In genomic region chr10:94860870-94861269, GRCm38 (mm10) we compare ENCODE assay signal across 19 mouse cellular contexts.
"Had no signal": no experiment of that assay in that cellular context is flagged by ENCODE, and none has a peak within 500 bp of the region (broad histone marks: within the 10 kb centered on the region; RNA-seq: fewer than 3 reads in every experiment).

No protein-coding gene starts in this region.

- ATAC-seq: lung, postnatal 0 days; midbrain, embryonic 13.5 days; midbrain, embryonic 15.5 days had no signal

- H3K9me3 ChIP-seq: lung, embryonic 15.5 days; midbrain, embryonic 13.5 days; midbrain, embryonic 15.5 days; neural tube, embryonic 12.5 days had no signal

- H3K4me1 ChIP-seq: midbrain, embryonic 15.5 days had no signal

- H3K27ac ChIP-seq: lung, embryonic 15.5 days; macrophage; midbrain, embryonic 13.5 days; midbrain, embryonic 15.5 days; neural tube, embryonic 12.5 days had no signal

- H3K9ac ChIP-seq: lung, embryonic 15.5 days; midbrain, embryonic 13.5 days; midbrain, embryonic 15.5 days; neural tube, embryonic 12.5 days had no signal

- H3K4me2 ChIP-seq: lung, embryonic 15.5 days; midbrain, embryonic 11.5 days; midbrain, embryonic 13.5 days; midbrain, embryonic 15.5 days; neural tube, embryonic 12.5 days had no signal

- H3K36me3 ChIP-seq: lung, embryonic 15.5 days had no signal

- H3K27me3 ChIP-seq: lung, embryonic 15.5 days; megakaryocyte, embryonic 14.5 days; midbrain, embryonic 13.5 days; midbrain, embryonic 15.5 days; neural tube, embryonic 12.5 days had no signal

- H3K4me3 ChIP-seq: lung, embryonic 15.5 days; megakaryocyte, embryonic 14.5 days; midbrain, embryonic 13.5 days; midbrain, embryonic 15.5 days; neural tube, embryonic 12.5 days had no signal

- DNase-seq: lung, adult 2 months; lung, postnatal 14 days; lung, postnatal 36 days; retina, postnatal 1 day; right cerebral cortex, adult 18-20 months; right cerebral cortex, postnatal 25 days; right cerebral cortex, postnatal 4 days; spleen, adult 18-20 months; thymus, adult 18-20 months; thymus, postnatal 14 days; thymus, postnatal 36 days had no signal
